Mouse (Mus musculus) hindbrain, embryonic 11.5 days (tissue): Measurements from ENCODE around the gene Zfp710. TPM values are rescaled to one million over a fixed set of nuclear protein-coding genes. Genes with fewer than 3 reads are reported as not detected.

Experiments
- ATAC-seq: fragments of 200-750 bp; cut with Nextera tagmentation; 2 replicates; pipeline ENCODE4 v1.8.0; 2017; ENCODE audit warnings: mild to moderate bottlenecking, moderate TSS enrichment, moderate library complexity; ENCODE audit not compliant: low FRiP score
- DNase-seq: peaks from one replicate; pipeline ENCODE4 v3.0.0-alpha.2; 2015; ENCODE audit warnings: low spot score
- H3K27ac ChIP-seq: fragments of 300-500 bp; sonication (generic); 2 replicates; pipeline ENCODE4 v1.5.1; 2014; ENCODE audit warnings: mild to moderate bottlenecking, low read depth, low read length
- H3K27me3 ChIP-seq: fragments of 300-500 bp; sonication (generic); 2 replicates; pipeline ENCODE4 v1.6.1; 2014; ENCODE audit warnings: mild to moderate bottlenecking, low read length, moderate library complexity, mixed read lengths; ENCODE audit not compliant: control insufficient read depth, insufficient read depth
- H3K36me3 ChIP-seq: fragments of 300-500 bp; sonication (generic); 2 replicates; pipeline ENCODE4 v1.6.1; 2014; ENCODE audit warnings: mild to moderate bottlenecking, low read length, moderate library complexity, mixed read lengths; ENCODE audit not compliant: control insufficient read depth, insufficient read depth
- H3K4me1 ChIP-seq: fragments of 300-500 bp; sonication (generic); replicated peaks from 2 replicates; pipeline ENCODE4 v1.6.1; 2014; ENCODE audit warnings: low read length, mixed read lengths; ENCODE audit not compliant: control insufficient read depth, insufficient read depth
- H3K4me2 ChIP-seq: fragments of 300-500 bp; sonication (generic); replicated peaks from 2 replicates; pipeline ENCODE4 v1.6.1; 2014; ENCODE audit warnings: mild to moderate bottlenecking, low read depth, low read length
- H3K4me3 ChIP-seq: fragments of 300-500 bp; sonication (generic); 2 replicates; pipeline ENCODE4 v1.5.1; 2014; ENCODE audit warnings: low read depth, low read length
- H3K9ac ChIP-seq: fragments of 300-500 bp; sonication (generic); 2 replicates; pipeline ENCODE4 v1.6.1; 2014; ENCODE audit warnings: low read depth, low read length
- H3K9me3 ChIP-seq: fragments of 300-500 bp; sonication (generic); 2 replicates; pipeline ENCODE4 v1.6.1; 2016; ENCODE audit warnings: low read length; ENCODE audit not compliant: control insufficient read depth
- WGBS: fragments of 180-500 bp; shearing (Covaris S2); extraction: QIAGEN DNeasy Blood & Tissue Kit; methylation state at CpG from one replicate; pipeline ENCODE4 v1.1.7; 2014; 5-methylcytosine and 5-hydroxymethylcytosine counted together
- polyA plus RNA-seq: library from polyadenylated mRNA; unstranded; fragments of >200 nt; fragmentation: Nextera tagmentation; extraction: Ambion mirVana; gene quantifications from 2 replicates; pipeline ENCODE4 v1.2.1, GENCODE M21; 2014

Zfp710 gene
- polyA plus RNA-seq, 1 experiment from 2014 or later = 26.4 TPM

DNA sequence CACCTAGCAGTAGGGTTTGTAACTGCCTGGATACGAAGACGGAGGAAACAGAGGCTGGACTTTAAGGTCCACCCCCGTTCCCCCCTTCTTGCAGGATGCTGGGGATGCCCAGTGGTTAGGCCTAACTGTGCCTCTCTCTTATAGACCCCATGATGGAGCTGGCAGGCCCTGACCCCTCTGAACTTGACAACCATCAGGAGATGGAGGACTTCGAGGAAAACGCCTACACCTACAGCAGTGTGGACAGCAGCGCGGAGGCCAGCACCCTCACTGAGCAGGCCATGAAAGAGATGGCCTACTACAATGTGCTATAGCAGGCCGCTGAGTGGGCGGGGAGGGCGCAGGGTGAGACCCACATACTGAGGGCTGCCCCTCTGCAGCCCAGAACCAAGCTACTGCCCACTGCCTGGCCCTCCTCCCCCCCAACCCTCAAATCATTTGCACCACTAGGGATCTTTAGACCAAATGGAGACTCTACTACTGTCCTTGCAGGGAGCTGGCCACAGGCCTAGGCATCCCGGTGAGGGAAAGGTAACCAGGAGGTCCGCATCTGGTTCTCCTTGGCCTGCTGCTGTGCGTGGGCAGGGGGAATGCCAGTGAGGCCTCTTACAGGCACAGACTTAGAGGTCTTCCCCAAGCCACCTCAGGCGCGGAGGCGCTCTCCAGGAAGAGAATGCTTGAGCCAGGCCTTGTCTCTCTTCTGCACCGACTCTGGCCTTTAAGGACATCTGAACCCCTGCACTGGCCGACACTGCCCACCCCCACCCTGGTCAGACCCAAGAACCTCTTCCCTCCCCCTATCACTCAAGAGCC lies 65.8 kb downstream of the Zfp710 start:
- peak; percentile 28; the same call in 1 of the 2 replicates for ATAC-seq
- Histone ChIP-seq H3K4me2 (no peak overlapping the region), H3K4me1 (no peaks in the 10 kb centered on the region), H3K4me3 (no peak overlapping the region), H3K9me3 (no peaks in the 10 kb centered on the region), H3K36me3 (peaks cover 30% of the 10 kb centered on the region), H3K27ac (no peak overlapping the region), H3K27me3 (no peaks in the 10 kb centered on the region), H3K9ac (no peak overlapping the region)
- WGBS = 85% methylated on average over 18 of the region's 18 CpGs
- DNase-seq = no peak

DNA sequence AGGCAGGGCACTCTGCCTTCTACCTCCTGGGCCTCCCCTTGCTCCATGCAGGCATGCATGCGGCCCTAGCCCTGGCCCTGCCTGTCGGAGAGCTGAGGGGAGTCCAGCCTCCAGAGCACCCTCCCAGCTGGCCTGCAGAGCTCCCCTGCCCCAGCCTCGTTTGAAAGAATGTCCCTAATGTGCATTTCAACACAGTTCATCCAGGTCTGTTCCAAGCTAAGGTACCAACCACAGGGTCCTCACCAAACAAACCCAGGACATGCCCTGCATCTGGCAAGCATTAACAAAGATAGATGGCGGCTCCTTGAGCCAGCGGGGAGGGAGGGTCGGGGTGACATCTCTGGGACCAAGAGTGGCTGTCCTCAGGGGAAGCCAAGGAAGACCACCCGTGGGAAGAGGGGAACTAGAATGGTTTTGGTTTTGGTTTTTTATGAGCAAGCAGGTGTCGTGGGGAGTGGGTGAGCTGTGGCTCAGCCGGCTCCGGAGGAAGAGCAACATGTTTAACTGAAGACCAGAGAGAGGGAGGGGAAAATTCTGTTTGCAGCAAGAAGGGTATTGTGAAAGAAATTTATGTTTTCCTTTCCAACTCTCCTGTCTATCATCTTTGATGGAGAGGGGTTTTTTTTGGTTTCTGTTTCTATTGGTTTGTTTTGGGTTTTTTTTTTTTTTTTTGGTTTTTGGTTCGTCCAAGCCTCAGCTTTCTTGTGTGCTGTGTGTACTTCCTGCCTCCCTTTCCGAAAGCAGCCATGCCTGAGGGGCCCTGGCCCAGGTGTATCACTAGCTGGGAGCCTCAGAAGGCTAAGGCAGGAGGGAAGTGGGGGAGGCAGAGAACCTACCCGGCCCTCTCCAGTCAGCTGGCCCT lies 66.6 kb downstream of the Zfp710 start:
- H3K4me3 ChIP-seq = no peak overlapping the region
- no peaks in the 10 kb centered on the region for H3K27me3 ChIP-seq
- WGBS = 61% methylated on average over 13 of the region's 13 CpGs
- H3K4me1 ChIP-seq = no peaks in the 10 kb centered on the region
- DNase-seq (no peak), ATAC-seq (no peak)
- peak overlapping the region; percentile 10; the same call in 1 of the 2 replicates for H3K27ac ChIP-seq
- no peaks in the 10 kb centered on the region for H3K9me3 ChIP-seq
- H3K9ac ChIP-seq = no peak overlapping the region
- H3K36me3 ChIP-seq = peaks cover 30% of the 10 kb centered on the region; the same call in 1 of the 2 replicates
- no peak overlapping the region for H3K4me2 ChIP-seq

DNA sequence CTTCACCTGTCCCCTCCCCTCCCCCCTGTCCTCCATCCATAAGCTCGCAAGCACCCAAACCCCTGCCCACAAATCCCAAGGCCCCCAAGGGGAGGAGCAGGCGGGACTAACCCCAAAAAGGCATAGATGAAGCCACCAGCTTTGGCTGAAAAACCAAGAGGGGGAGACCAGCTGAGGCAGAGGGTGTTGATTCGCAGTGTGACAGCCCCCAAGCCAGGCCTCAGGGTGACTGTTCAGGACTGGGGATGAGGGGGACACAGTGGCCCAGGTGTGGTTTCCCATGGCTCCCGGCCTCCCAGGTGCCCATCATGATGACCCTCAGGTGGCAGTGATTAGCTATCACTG lies 67.2 kb downstream of the Zfp710 start:
- peak overlapping the region; percentile 10; the same call in 1 of the 2 replicates for H3K27ac ChIP-seq
- ATAC-seq (no peak), DNase-seq (no peak)
- no peak overlapping the region for H3K4me2 ChIP-seq
- H3K36me3 ChIP-seq = peaks cover 30% of the 10 kb centered on the region; the same call in 1 of the 2 replicates
- no peak overlapping the region for H3K9ac ChIP-seq
- no peaks in the 10 kb centered on the region for H3K27me3 ChIP-seq
- H3K4me1 ChIP-seq = no peaks in the 10 kb centered on the region
- H3K4me3 ChIP-seq = no peak overlapping the region
- WGBS = 72% methylated on average over 4 of the region's 4 CpGs
- H3K9me3 ChIP-seq = no peaks in the 10 kb centered on the region

DNA sequence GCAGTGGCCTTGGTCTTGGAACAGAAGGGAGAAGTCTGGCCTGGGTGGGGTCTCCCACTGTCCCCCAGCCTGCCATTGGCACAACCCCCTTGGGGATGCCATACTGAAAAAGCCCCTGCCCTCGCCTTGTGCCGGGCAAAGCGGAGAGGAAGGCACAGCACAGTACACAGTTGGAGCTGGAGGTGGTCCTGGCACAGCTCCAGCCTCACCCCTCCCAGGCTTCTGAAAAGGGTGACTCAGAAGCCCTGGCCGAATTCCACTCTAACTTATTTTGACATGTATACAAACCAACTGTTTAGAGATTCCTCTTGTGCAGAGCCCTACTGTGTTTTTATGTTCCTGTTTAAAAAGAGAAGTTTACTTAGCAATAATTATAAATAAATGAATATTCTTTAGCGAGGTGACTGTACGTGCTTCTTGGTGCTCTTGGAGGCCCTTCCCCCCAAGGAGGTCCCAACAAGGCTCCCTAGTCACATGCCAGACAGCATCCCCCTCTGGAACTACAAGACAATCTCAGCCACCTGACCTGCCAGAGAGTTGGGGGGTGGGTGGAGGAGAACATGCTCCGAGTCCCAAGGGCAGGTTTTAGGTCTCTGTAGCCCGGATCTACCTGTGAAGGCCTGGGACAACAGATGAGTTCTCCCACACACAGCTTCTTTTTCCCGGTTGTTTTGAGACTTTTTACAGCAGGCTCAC lies 67.9 kb downstream of the Zfp710 start:
- H3K4me1 ChIP-seq = no peaks in the 10 kb centered on the region
- H3K36me3 ChIP-seq = peaks cover 30% of the 10 kb centered on the region; the same call in 1 of the 2 replicates
- H3K9ac ChIP-seq = no peak overlapping the region
- H3K4me3 ChIP-seq = no peak overlapping the region
- ATAC-seq = no peak
- H3K27ac ChIP-seq = no peak overlapping the region
- WGBS = 92% methylated on average over 9 of the region's 9 CpGs
- no peak for DNase-seq
- no peak overlapping the region for H3K4me2 ChIP-seq
- no peaks in the 10 kb centered on the region for H3K27me3 ChIP-seq
- no peaks in the 10 kb centered on the region for H3K9me3 ChIP-seq

DNA sequence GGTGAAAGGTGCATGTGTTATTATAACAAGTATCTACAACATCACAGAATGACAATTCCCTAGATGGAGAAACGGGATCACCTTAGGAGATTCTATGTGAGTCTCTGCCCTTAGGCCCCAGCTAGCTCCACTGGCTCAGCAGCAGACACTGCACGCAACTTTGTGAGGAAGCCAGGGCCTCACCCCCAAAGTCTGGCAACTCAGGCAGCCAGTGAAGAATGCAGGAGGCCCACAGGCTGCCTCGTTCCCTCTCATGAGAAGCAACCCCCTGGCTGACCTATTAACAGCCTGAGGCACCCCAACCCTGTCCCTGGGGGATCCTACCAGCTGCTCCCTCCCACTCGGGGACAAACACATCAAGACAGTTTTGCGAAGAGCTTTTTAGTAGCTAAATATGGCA lies 69.9 kb downstream of the Zfp710 start:
- H3K4me2 ChIP-seq = no peak overlapping the region
- H3K9me3 ChIP-seq = no peaks in the 10 kb centered on the region
- H3K36me3 ChIP-seq = peaks cover 33% of the 10 kb centered on the region
- no peaks in the 10 kb centered on the region for H3K27me3 ChIP-seq
- no peak for DNase-seq
- no peak overlapping the region for H3K9ac ChIP-seq
- no peak for ATAC-seq
- H3K4me1 ChIP-seq = no peaks in the 10 kb centered on the region
- WGBS = 78% methylated on average over 5 of the region's 5 CpGs
- no peak overlapping the region for H3K4me3 ChIP-seq
- no peak overlapping the region for H3K27ac ChIP-seq

DNA sequence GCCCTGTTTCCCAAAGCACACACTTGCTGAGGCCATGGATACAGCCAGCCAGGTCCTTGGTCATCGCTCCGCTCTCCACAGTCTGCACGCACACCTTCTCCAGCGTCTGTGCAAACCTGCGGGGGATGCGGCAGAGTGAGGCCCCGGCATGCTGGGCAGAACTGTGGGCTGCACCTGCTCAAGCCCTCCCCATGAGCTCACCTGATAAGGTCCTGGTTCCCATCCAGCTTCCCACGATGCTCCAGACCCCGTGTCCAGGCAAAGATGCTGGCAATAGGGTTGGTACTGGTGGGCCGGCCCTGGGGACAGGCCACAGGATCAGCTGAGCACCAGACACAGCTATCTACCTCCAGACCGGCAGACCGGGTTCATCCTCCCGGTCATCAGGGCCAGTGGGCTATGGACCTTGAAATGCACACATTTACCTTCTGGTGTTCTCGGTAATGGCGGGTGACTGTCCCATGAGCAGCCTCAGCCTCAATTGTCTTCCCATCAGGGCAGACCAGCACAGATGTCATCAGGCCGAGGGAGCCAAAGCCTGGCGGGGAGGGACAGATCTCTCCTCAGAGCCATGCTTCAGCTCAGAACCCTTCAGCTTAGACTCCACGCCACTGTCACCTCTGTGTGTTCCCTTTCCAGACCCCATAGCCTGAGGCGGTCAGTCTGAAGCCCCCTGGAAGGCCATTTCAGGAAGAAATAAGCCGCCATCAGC lies 71.1 kb downstream of the Zfp710 start:
- Histone ChIP-seq H3K4me2 (no peak overlapping the region), H3K4me3 (no peak overlapping the region), H3K27me3 (no peaks in the 10 kb centered on the region), H3K36me3 (peaks cover 31% of the 10 kb centered on the region), H3K9ac (no peak overlapping the region), H3K4me1 (no peaks in the 10 kb centered on the region), H3K27ac (no peak overlapping the region), H3K9me3 (no peaks in the 10 kb centered on the region)
- no peak for DNase-seq
- 92% methylated on average over 20 of the region's 20 CpGs for WGBS
- no peak for ATAC-seq

DNA sequence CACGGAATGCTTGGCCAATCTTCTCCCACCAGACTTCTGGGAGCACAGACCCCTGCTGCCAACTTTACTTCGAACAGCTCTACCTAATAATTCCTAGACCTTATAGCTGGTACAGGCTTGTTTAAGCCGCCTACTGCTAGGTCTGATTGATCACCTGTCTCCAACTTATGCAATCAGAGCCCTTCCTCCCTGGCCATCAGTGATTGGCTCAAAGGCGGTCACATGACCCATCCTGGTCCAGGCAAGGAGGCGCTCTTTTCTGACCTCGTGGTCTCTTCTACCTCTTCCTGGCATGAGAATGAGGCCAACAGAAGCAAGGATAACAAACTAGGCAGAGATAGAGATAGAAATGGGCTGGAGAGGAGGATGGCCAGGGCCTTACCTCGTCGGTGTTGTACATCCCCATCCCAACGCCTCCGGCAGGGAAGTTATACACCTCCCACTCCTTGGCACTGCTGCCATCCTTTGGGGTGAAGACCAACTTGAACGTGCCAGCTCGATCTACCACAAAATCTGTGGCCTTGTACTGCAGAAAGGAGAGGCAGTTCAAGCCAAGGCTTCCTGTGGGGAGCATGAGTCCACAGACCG lies 73.9 kb downstream of the Zfp710 start:
- Histone ChIP-seq H3K36me3 (peaks cover 29% of the 10 kb centered on the region), H3K9ac (no peak overlapping the region), H3K9me3 (no peaks in the 10 kb centered on the region), H3K4me2 (no peak overlapping the region), H3K4me1 (no peaks in the 10 kb centered on the region), H3K27me3 (no peaks in the 10 kb centered on the region), H3K4me3 (no peak overlapping the region), H3K27ac (no peak overlapping the region)
- ATAC-seq (no peak), DNase-seq (no peak)
- WGBS = 94% methylated on average over 13 of the region's 13 CpGs

DNA sequence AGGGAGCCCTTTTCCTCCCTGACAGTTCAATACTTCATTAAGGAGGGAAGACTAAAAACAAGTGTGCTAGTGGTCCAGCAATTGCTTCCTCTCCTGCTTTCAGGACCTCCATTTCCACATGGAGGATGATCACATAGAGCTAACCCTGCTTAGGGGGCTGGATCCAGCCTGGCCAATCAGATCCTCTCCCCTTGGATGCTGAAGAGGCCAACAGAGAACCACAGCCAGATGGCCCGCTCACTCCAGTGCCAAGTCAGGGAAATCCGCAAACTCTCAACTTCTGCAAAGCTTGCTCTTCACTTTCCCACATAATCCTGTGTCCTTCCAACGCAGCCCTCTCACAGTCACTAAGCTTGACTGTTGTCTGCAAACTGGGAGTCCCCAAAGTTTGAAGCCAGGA lies 78.7 kb downstream of the Zfp710 start:
- no peak overlapping the region for H3K27ac ChIP-seq

More for the DNA sequence above, 78.7 kb downstream of the Zfp710 start:
- peaks cover 16% of the 10 kb centered on the region for H3K36me3 ChIP-seq
- no peak for ATAC-seq
- H3K27me3 ChIP-seq = no peaks in the 10 kb centered on the region
- no peak overlapping the region for H3K9ac ChIP-seq
- no peak overlapping the region for H3K4me3 ChIP-seq
- H3K4me1 ChIP-seq = no peaks in the 10 kb centered on the region
- WGBS = 95% methylated on average over 3 of the region's 3 CpGs
- no peaks in the 10 kb centered on the region for H3K9me3 ChIP-seq
- no peak for DNase-seq
- no peak overlapping the region for H3K4me2 ChIP-seq
